Mouse (Mus musculus) liver, postnatal 0 days (tissue): ENCODE data around the gene Arid4b. TPM values are rescaled to one million over a fixed set of nuclear protein-coding genes. Genes with fewer than 3 reads are reported as not detected.
A peak's percentile ranks its signal among the peaks of the same experiment; 100 is the strongest.

Experiments used
- ATAC-seq: fragments of 200-750 bp; cut with Nextera tagmentation; 2 replicates; pipeline ENCODE4 v1.8.0; 2017; ENCODE audit warnings: mild to moderate bottlenecking, moderate library complexity
- DNase-seq: peaks from one replicate; pipeline ENCODE4 v3.0.0-alpha.2; 2016
- H3K27ac ChIP-seq: fragments of 300-500 bp; sonication (generic); 2 replicates; pipeline ENCODE4 v1.5.1; 2014; ENCODE audit warnings: antibody characterized with exemption, moderate library complexity, mild to moderate bottlenecking, low read depth
- H3K27me3 ChIP-seq: fragments of 300-500 bp; sonication (generic); 2 replicates; pipeline ENCODE4 v1.6.1; 2014; ENCODE audit warnings: low read length, control low read depth, mixed read lengths; ENCODE audit not compliant: insufficient read depth
- H3K36me3 ChIP-seq: fragments of 300-500 bp; sonication (generic); replicated peaks from 2 replicates; pipeline ENCODE4 v1.6.1; 2014; ENCODE audit warnings: mild to moderate bottlenecking, control low read depth, low read length, moderate library complexity, mixed read lengths; ENCODE audit not compliant: insufficient read depth
- H3K4me1 ChIP-seq: fragments of 300-500 bp; sonication (generic); 2 replicates; pipeline ENCODE4 v1.6.1; 2014; ENCODE audit warnings: antibody characterized with exemption, mild to moderate bottlenecking, control low read depth; ENCODE audit not compliant: insufficient read depth
- H3K4me2 ChIP-seq: fragments of 300-500 bp; sonication (generic); 2 replicates; pipeline ENCODE4 v1.6.1; 2014; ENCODE audit warnings: low read depth, mild to moderate bottlenecking, low read length, moderate library complexity, mixed read lengths
- H3K4me3 ChIP-seq: fragments of 300-500 bp; sonication (generic); 2 replicates; pipeline ENCODE4 v1.5.1; 2014; ENCODE audit warnings: low read depth, low read length
- H3K9ac ChIP-seq: fragments of 300-500 bp; sonication (generic); replicated peaks from 2 replicates; pipeline ENCODE4 v1.6.1; 2014; ENCODE audit warnings: mild to moderate bottlenecking, moderate library complexity
- H3K9me3 ChIP-seq: fragments of 300-500 bp; sonication (generic); 2 replicates; pipeline ENCODE4 v1.6.1; 2016; ENCODE audit warnings: mild to moderate bottlenecking, control low read depth, low read length, mixed read lengths
- CTCF ChIP-seq: sonication (generic); IDR thresholded peaks from 2 replicates; pipeline ENCODE4 v1.5.1; 2016; ENCODE audit warnings: antibody characterized with exemption, low read depth
- EP300 ChIP-seq: IDR thresholded peaks from 2 replicates; pipeline ENCODE4 v1.6.1; 2016; ENCODE audit warnings: antibody characterized with exemption, low read depth, mild to moderate bottlenecking
- WGBS: fragments of 180-500 bp; shearing (Covaris S2); extraction: QIAGEN DNeasy Blood & Tissue Kit; methylation state at CpG from one replicate; pipeline ENCODE4 v1.1.7; 2014; ENCODE audit not compliant: insufficient replicate concordance; 5-methylcytosine and 5-hydroxymethylcytosine counted together
- polyA plus RNA-seq: library from polyadenylated mRNA; unstranded; fragments of >200 nt; fragmentation: Nextera tagmentation; extraction: Ambion mirVana; gene quantifications from 2 replicates; pipeline ENCODE4 v1.2.1, GENCODE M21; 2015

Gene Arid4b
- polyA plus RNA-seq, 1 experiment from 2014 or later = 17.1 TPM

GRCm38 (mm10) chr13:14035875-14036630 is 27.0 kb upstream of the Arid4b start:
- Histone ChIP-seq H3K27ac (no peak overlapping the region), H3K4me2 (no peak overlapping the region), H3K27me3 (no peaks in the 10 kb centered on the region), H3K36me3 (no peaks in the 10 kb centered on the region; the same call in 1 of the 2 replicates), H3K4me1 (peaks cover 37% of the 10 kb centered on the region), H3K9ac (no peak overlapping the region), H3K9me3 (no peaks in the 10 kb centered on the region), H3K4me3 (no peak overlapping the region)
- WGBS = 78% methylated on average over 11 of the region's 11 CpGs
- TF ChIP-seq CTCF = no peak
- no peak for TF ChIP-seq EP300
- ATAC-seq (no peak), DNase-seq (no peak)

GRCm38 (mm10) chr13:14038911-14039291 is 24.1 kb upstream of the Arid4b start:
- peak; percentile 16; the same call in 1 of the 2 replicates for ATAC-seq
- Histone ChIP-seq H3K27ac (peak overlapping the region; percentile 98), H3K27me3 (no peaks in the 10 kb centered on the region), H3K9me3 (no peaks in the 10 kb centered on the region), H3K4me3 (peak overlapping the region; percentile 94), H3K36me3 (no peaks in the 10 kb centered on the region), H3K9ac (peak overlapping the region; percentile 95), H3K4me1 (peaks cover 21% of the 10 kb centered on the region), H3K4me2 (peak overlapping the region; percentile 90)
- no peak for TF ChIP-seq EP300
- no peak for TF ChIP-seq CTCF
- WGBS = 2% methylated on average over 8 of the region's 8 CpGs
- DNase-seq = no peak

GRCm38 (mm10) chr13:14039292-14039965 is 23.6 kb upstream of the Arid4b start, which contains the start of gene Tbce:
Gene Tbce (minus strand): TSS chr13:14039638.
- Histone ChIP-seq H3K36me3 (no peaks in the 10 kb centered on the region), H3K27me3 (no peaks in the 10 kb centered on the region), H3K9ac (peak within 1 kb of the TSS; percentile 95), H3K4me2 (peak within 1 kb of the TSS; percentile 90), H3K27ac (peak within 1 kb of the TSS; percentile 98), H3K9me3 (no peaks in the 10 kb centered on the region), H3K4me1 (peaks cover 19% of the 10 kb centered on the region), H3K4me3 (peak within 1 kb of the TSS; percentile 94)
- ATAC-seq (peak; percentile 97), DNase-seq (peak; percentile 91)
- TF ChIP-seq EP300 = no peak
- TF ChIP-seq CTCF = 0 out of 2 replicates have a peak, but pooled peaks have one; percentile 26
- WGBS = under 1% methylated on average over 33 of the region's 35 CpGs

GRCm38 (mm10) chr13:14040186-14040585 is 22.8 kb upstream of the Arid4b start:
- no peak for ATAC-seq
- Histone ChIP-seq H3K9ac (peak overlapping the region; percentile 95), H3K36me3 (no peaks in the 10 kb centered on the region), H3K4me1 (peaks cover 15% of the 10 kb centered on the region), H3K4me2 (peak overlapping the region; percentile 90), H3K27ac (peak overlapping the region; percentile 98; the same call in 1 of the 2 replicates), H3K9me3 (no peaks in the 10 kb centered on the region), H3K4me3 (peak overlapping the region; percentile 94), H3K27me3 (no peaks in the 10 kb centered on the region)
- DNase-seq = no peak
- WGBS = 38% methylated on average over 5 of the region's 5 CpGs
- TF ChIP-seq CTCF (no peak), EP300 (no peak)

GRCm38 (mm10) chr13:14043851-14044250 is 19.2 kb upstream of the Arid4b start:
- H3K4me1 ChIP-seq = peaks cover 6% of the 10 kb centered on the region
- no peak overlapping the region for H3K27ac ChIP-seq
- ATAC-seq (no peak), DNase-seq (no peak)
- no peak overlapping the region for H3K9ac ChIP-seq
- peaks cover 2% of the 10 kb centered on the region for H3K36me3 ChIP-seq
- H3K4me2 ChIP-seq = no peak overlapping the region
- no peaks in the 10 kb centered on the region for H3K9me3 ChIP-seq
- H3K4me3 ChIP-seq = no peak overlapping the region
- TF ChIP-seq CTCF (no peak), EP300 (no peak)
- H3K27me3 ChIP-seq = no peaks in the 10 kb centered on the region

GRCm38 (mm10) chr13:14044521-14044920 is 18.5 kb upstream of the Arid4b start:
- DNase-seq = no peak
- Histone ChIP-seq H3K27me3 (no peaks in the 10 kb centered on the region), H3K9ac (no peak overlapping the region), H3K4me2 (no peak overlapping the region), H3K36me3 (peaks cover 7% of the 10 kb centered on the region), H3K27ac (no peak overlapping the region), H3K4me1 (peaks cover 4% of the 10 kb centered on the region; the same call in 1 of the 2 replicates), H3K4me3 (no peak overlapping the region), H3K9me3 (no peaks in the 10 kb centered on the region)
- ATAC-seq = no peak
- WGBS = 47% methylated on average over 2 of the region's 2 CpGs
- 0 out of 2 replicates have a peak, but pooled peaks have one; percentile 24 for TF ChIP-seq EP300
- TF ChIP-seq CTCF = no peak
